Mouse (Mus musculus): ENCODE measurements around the gene Cbr2.

GRCm38 (mm10) chr11:120714546-120714945, 17.4 kb downstream of the Cbr2 start:
- no peak for TF ChIP-seq CTCF (IDR thresholded peaks at IDR 0.05; ENCODE audit: borderline replicate concordance, extremely low read depth, insufficient read depth, insufficient read length)
- no peak for TF ChIP-seq POLR2A (IDR thresholded peaks at IDR 0.05; ENCODE audit: borderline replicate concordance, extremely low read depth, insufficient read depth, insufficient read length, poor library complexity, severe bottlenecking)

Measured in brain, embryonic 14.5 days (tissue).